Comparison of ENCODE assay signal across 25 mouse cellular contexts in genomic region chr5:106083786-106084185, GRCm38 (mm10).
DNase-seq lines count a peak whose midpoint lies in the region; ATAC-seq lines count a peak whose summit lies in the region.
"Had no signal": no experiment of that assay in that cellular context is flagged by ENCODE, and none has a peak within 500 bp of the region (broad histone marks: within the 10 kb centered on the region; RNA-seq: fewer than 3 reads in every experiment).

No protein-coding gene starts in this region.

- no peak overlapping the region for H3K4me3 ChIP-seq in midbrain, embryonic 11.5 days (ENCODE audit: low read depth, low read length)
- H3K4me3 ChIP-seq in midbrain, embryonic 10.5 days: no peak overlapping the region
- H3K4me3 ChIP-seq: embryonic facial prominence, embryonic 13.5 days; embryonic facial prominence, embryonic 15.5 days; erythroblast, embryonic 14.5 days; forebrain, embryonic 10.5 days; forebrain, embryonic 12.5 days had no signal

- H3K4me2 ChIP-seq in midbrain, embryonic 11.5 days: no peak overlapping the region
- H3K4me2 ChIP-seq: embryonic facial prominence, embryonic 13.5 days; embryonic facial prominence, embryonic 15.5 days; forebrain, embryonic 12.5 days had no signal

- WGBS in midbrain, embryonic 11.5 days: 87% methylated on average over 4 of the region's 4 CpGs
- 75% methylated on average over 4 of the region's 4 CpGs for WGBS in midbrain, embryonic 10.5 days

- H3K27me3 ChIP-seq in midbrain, embryonic 11.5 days (ENCODE audit: control insufficient read depth, insufficient read depth, low read length): no peaks in the 10 kb centered on the region
- H3K27me3 ChIP-seq in midbrain, embryonic 10.5 days (ENCODE audit: low read depth, poor library complexity, severe bottlenecking): no peaks in the 10 kb centered on the region
- H3K27me3 ChIP-seq: embryonic facial prominence, embryonic 13.5 days; embryonic facial prominence, embryonic 15.5 days; forebrain, embryonic 12.5 days had no signal

- H3K9me3 ChIP-seq in midbrain, embryonic 11.5 days (ENCODE audit: control insufficient read depth, low read length): peaks cover 2% of the 10 kb centered on the region; the same call in 1 of the 2 replicates
- peaks cover 7% of the 10 kb centered on the region; the same call in 1 of the 2 replicates for H3K9me3 ChIP-seq in midbrain, embryonic 10.5 days (replicated peaks)
- H3K9me3 ChIP-seq: forebrain, embryonic 12.5 days had no signal

- peak; percentile 62 for DNase-seq in heart, adult 11 months
- DNase-seq in heart, postnatal 36 days: no peak
- DNase-seq in midbrain, embryonic 11.5 days (ENCODE audit: low spot score, missing footprints): peak; percentile 28
- DNase-seq in midbrain, embryonic 10.5 days (ENCODE audit: low spot score): no peak
- peak; percentile 22 for DNase-seq in ZHBTc4 (ENCODE audit: low read depth, low spot score)
- DNase-seq in left cerebral cortex, adult 11 months (ENCODE audit: low spot score): no peak
- DNase-seq: adrenal gland, adult 2 months; adrenal gland, postnatal 10 days; adrenal gland, postnatal 25 days; B cell, adult 2 months; cerebellum, adult 11 months; cerebellum, adult 18-20 months; cerebellum, adult 8-10 months; cerebellum, adult 9-11 months; cerebellum, postnatal 14 days; cerebellum, postnatal 36 days; embryo, embryonic 11 days had no signal

- no peaks in the 10 kb centered on the region for H3K36me3 ChIP-seq in midbrain, embryonic 11.5 days (ENCODE audit: control insufficient read depth, insufficient read depth, low read length)
- H3K36me3 ChIP-seq in midbrain, embryonic 10.5 days: no peaks in the 10 kb centered on the region
- H3K36me3 ChIP-seq: embryonic facial prominence, embryonic 13.5 days; embryonic facial prominence, embryonic 15.5 days; forebrain, embryonic 10.5 days; forebrain, embryonic 12.5 days had no signal

- H3K27ac ChIP-seq in midbrain, embryonic 11.5 days (ENCODE audit: low read depth, low read length): no peak overlapping the region
- H3K27ac ChIP-seq in midbrain, embryonic 10.5 days (replicated peaks): no peak overlapping the region
- H3K27ac ChIP-seq: embryonic facial prominence, embryonic 13.5 days; embryonic facial prominence, embryonic 15.5 days; forebrain, embryonic 10.5 days; forebrain, embryonic 12.5 days had no signal

- ATAC-seq in midbrain, embryonic 11.5 days (ENCODE audit: low FRiP score): no peak
- ATAC-seq: CD4-positive, CD25-positive, alpha-beta regulatory T cell, adult 4 months; forebrain, embryonic 14.5 days; forebrain, embryonic 16.5 days had no signal

- intact Hi-C loops in heart, postnatal 36 days (cut with DNase I): no loop called here

- no peaks in the 10 kb centered on the region for H3K4me1 ChIP-seq in midbrain, embryonic 11.5 days (ENCODE audit: control insufficient read depth, insufficient read depth, low read length)
- peaks cover 4% of the 10 kb centered on the region; the same call in 1 of the 2 replicates for H3K4me1 ChIP-seq in midbrain, embryonic 10.5 days
- H3K4me1 ChIP-seq: embryonic facial prominence, embryonic 13.5 days; embryonic facial prominence, embryonic 15.5 days; forebrain, embryonic 10.5 days; forebrain, embryonic 12.5 days had no signal

- H3K9ac ChIP-seq in midbrain, embryonic 11.5 days (ENCODE audit: low read length): no peak overlapping the region
- H3K9ac ChIP-seq: embryonic facial prominence, embryonic 13.5 days; embryonic facial prominence, embryonic 15.5 days; forebrain, embryonic 12.5 days had no signal

Comparison
In these comparisons a context has a peak if more than half of its experiments do, and no peak if none do; other contexts are left out.
1. DNase-seq: peak in heart, adult 11 months (single experiment), midbrain, embryonic 11.5 days (single experiment) and ZHBTc4 (single experiment); none in heart, postnatal 36 days (0 of 2), midbrain, embryonic 10.5 days (single experiment) and left cerebral cortex, adult 11 months (single experiment).